Mouse (Mus musculus): ENCODE measurements around the gene Siva1.

The Siva1 gene

DNA sequence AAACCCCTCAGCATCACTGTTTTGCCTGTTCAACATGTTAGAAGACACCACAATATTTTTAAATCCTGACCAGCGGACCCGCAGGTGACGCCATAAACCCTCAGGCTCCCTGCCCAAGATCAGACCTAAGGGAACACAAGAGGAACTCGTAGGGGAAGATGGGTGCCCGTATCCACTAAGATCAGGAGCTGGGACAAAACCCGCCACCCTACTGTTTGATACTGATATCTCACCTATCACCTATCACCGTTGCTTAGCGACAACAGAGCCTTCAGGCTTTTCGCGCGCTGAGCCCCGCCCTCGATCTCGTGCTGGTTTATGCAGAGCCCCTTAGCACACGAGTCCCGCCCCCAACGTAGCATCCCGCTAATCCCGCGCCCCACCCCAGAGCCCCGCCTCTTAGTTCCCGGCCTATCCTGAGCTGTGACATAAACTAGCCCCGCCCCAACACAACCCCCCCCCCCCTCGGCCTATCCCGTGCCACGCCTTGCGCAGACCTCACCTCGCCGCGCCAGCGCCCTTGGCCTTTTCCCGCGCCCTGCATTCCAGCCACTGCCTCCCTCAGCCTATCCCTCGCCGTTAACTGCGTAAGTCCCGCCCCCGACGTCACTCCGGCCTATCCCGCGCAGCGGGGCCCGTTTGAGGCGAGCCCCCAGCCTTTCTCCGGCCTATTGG, at the start of gene Siva1:
Gene Siva1 (plus strand): TSS at position 500 of the 675 bp plus-strand sequence.
- DNase-seq, result peak; percentile 96

DNA sequence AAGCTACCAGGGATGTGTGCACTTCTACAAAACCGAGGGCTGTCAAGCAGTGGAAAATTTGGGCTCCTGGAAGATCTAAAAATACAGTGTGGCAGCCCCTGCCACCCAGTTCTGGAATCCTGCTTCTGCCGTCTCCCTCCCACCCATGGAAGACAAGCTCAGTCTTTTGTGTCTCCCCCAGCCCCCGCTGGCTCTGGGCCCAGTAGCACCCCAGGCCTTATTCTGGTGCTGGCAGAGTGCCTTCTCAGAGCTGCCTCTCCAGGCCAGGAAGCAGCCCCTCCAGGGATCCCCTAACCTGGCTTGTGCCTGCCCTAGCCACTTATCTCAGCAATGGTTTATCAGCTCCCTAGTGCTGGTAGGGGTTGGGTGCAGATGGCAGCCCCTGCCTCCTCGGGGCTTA, 49.5 kb upstream of the Siva1 start:
- DNase-seq, result peak; percentile 56

DNA sequence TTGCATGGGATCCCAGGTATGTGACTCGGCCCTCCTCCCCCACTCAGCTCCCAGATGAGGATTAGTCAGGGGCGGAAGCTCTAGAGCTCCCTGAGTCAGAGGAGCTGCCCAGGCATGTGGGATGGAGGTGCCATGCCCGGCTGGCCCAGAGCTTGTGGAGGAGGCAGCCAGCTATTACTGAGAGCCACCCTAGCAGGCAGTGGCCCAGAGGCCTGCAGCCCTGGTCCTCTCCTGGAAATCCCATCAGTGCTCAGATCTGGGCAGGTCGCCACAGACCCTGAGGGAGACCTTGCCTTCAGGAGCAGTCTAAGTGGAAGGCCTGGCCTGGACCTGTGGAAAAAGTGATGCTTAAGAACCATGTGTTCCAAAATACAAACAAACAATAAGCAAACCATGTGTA, 48.9 kb upstream of the Siva1 start:
- DNase-seq, result no peak

DNA sequence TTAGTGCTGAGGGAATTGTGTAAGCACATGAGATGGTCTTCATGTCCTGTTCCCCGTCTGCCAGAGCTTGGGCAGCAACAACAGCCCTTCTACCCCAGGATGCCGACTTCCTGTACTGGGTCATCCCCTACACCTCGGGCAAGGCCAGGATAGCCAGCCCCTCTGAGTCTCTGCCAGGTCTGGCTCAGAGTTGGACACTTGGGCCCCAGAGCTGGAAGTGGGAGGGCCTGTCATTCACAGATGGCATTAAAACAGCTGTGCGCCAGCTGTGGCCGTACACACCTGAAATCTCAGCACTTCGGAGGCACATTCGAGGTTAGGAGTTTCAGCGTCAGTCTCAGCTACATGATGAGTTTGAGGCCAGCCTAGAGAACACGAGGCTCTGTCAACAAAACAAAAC, 48.0 kb upstream of the Siva1 start:
- no peak for DNase-seq

DNA sequence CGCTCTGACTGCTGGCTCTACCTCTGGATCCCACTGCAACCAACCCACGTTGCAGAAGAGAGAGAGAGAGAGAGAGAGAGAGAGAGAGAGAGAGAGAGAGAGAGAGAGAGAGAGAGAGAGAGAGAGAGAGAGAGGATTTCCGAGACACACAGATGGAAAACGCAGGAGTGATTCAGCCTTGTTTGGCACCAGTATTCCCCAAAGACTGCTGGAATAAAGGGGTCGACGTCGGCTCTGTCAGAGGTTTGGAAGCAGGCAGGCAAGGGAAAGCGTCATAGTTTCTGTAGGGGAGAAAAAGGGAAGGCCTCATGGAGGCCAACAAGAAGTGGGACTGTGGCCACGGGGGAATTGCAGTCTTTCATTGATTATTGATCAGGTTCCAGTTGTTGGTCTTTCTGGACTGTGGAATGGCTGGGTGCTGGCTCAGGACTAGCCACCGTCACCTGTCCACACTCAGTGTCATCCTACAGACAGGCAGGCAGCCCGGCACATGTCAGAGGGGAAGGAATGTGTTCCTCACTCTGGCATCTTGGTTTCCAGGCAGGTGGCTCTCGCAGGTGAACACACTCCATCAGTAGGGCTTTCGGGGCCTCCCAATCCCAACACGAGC, 47.5 kb upstream of the Siva1 start:
- no peak for DNase-seq

DNA sequence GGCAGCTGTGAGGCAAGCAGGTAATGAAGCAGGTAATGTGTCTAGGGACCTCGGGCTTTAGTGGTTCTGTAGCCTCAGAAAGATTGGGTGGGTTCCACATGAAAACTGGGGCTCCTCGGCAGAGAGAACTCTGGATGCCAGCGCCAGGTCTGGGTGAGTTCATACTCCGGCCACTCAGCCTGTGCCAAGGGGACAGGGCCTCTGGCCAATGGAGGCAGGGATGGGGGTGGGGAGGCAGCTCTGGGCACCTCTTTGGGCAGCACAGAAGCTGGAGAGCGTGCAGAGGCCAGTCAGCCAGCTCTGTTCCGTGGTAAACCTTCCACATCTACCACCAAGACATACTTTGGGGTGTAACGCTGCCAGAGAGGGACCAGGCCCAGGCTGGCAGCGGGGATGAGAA, 46.9 kb upstream of the Siva1 start:
- DNase-seq, result no peak

DNA sequence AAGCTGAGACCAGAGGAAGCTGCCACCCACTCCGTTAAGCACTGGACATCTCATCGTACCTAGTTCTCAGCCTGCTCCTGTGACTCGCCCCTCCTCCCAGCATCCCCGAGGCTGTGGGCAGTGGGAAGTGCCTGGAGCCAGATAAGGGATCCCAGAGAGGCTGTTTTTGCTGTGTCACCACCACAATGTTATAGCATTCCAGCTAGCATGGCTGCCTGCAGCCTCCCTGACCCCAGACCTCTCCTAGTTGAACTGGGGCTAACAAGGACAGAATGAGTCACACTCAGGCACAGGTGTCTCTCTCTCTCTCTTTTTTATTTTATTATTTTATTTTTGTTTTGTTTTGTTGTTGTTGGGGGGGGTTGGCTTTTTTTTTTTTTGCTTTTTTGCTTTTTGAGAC, 45.3 kb upstream of the Siva1 start:
- no peak for DNase-seq

DNA sequence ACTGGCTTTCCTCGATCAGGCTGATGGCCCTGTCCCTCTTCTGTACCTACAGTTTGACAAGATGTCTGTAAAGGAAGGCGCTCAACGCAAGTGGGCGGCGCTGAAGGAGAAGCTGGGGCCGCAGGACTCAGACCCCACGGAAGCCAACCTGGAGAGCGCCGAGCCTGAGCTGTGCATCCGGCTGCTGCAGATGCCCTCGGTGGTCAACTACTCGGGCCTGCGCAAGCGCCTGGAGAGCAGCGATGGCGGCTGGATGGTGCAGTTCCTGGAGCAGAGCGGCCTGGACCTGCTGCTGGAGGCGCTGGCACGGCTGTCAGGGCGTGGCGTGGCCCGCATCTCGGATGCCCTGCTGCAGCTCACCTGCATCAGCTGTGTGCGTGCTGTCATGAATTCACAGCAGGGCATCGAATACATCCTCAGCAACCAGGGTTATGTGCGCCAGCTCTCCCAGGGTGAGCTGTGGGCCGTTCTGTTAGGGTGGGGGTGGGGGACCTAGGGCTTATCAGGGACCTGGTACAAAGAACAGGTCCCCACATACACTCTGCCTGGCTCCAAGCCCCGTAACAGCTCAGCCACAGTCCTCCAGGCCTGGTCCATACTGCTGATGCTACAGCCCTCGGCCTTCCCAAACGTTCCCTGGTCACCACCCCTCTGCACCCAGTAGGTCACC, 44.4 kb upstream of the Siva1 start:
- no peak for DNase-seq

DNA sequence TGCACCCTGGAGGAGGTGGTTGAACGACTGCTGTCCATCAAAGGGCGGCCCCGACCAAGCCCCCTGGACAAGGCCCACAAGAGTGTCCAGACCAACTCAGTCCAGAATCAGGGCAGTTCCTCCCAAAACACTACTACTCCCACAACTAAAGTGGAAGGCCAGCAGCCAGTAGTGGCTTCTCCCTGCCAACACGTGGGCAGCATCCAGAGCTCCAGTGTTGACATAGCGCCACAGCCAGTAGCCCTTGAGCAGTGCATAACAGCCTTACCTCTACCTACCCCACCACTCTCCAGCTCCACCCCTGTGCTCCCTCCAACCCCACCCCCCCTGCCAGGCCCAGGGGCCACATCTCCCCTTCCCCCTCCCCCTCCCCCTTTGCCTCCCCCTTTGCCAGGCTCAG, 40.5 kb upstream of the Siva1 start:
- no peak for DNase-seq

DNA sequence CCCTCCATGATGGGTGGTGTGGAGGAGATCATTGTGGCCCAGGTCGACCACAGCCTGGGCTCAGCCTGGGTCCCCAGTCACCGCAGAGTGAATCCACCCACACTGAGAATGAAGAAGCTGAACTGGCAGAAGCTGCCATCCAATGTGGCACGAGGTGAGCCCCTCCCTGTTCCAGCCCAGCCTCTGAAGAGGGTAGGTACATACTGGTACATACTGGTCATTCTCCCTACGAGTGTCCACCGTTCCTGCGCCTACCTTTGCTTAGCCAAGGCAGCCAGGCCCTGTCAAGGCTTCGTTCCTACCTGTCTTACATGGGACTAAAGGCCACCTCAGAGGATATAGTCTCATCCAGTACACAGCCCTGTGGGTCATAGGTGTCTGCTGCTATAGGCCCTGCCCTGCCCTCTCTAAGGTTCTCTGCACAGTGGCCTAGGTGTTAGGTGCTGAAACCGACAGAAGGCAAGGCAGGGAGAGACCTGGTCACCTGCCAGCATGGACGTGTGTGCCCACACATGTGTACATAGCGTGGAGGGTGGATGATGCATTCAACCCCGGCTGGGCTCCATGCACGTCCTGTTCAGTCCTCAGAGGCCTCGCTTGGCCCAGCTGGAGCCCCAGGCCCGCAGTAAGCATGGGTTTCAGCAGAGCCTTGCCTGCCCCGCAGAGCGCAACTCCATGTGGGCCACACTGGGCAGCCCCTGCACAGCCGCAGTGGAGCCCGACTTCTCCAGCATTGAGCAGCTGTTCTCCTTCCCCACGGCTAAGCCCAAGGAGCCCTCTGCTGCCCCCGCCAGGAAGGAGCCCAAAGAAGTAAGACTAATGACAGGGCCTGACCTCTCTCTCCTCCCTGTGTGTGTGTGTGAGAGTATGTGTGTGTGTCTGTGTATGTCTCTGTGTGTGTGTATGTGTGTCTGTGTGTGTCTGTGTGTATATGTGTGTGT, 39.5 kb upstream of the Siva1 start:
- DNase-seq, result no peak

DNA sequence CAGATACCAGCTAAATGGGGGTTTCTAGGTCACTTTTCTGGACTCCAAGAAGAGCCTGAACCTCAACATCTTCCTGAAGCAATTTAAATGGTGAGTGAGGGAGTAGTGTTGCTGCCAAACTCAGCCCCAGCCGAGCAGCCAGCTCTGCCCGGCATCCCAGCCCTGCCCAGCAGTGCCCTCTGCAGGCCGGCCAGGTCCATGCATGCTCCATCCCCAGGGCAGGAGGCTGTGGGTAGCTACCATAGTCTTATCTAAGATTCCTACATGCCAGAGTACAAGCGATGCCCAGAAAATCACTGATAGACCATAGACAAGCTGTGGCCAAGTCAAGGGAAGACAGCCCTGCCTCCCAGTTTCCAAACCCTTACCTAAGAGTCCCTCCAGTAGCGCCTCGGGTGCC, 38.7 kb upstream of the Siva1 start:
- peak; percentile 80 for DNase-seq

DNA sequence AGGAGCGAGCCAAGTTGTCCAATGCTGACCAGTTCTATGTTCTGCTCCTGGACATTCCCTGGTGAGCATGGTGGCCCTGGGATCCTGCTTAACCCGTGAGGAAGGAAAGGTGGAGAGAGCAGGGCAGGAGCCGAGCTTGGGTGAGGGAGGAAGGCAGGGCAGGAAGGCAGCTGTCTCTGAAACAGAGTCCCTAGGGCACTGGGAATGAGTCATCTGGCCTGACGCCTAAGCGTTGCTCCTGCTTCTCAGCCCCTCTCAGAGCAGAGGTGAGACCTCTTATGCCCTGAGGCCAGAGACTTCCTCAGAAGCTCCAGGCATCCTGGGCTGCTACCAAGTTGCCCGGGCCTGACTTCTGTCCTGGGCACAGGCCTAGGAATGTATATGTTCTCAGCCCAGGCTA, 37.5 kb upstream of the Siva1 start:
- no peak for DNase-seq

DNA sequence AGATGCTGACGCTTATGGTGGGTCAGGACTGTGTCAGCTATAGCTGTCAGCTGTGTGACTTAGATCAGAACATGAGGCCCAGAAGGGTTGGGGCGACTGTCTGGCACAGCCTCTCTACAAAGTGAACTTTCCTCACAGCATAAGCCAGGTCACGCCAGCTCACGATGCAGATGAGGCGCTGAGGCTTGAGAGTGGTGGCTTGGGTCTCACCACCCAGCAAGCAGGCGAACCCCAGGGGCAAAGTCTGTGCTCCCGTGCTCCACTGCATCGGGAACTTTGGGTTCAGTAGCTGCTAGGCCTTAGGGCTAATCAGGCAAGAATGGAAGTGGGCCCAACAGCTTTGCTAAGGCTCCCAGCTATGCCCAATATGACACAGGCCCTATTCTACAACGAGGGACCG, 35.4 kb upstream of the Siva1 start:
- no peak for DNase-seq

DNA sequence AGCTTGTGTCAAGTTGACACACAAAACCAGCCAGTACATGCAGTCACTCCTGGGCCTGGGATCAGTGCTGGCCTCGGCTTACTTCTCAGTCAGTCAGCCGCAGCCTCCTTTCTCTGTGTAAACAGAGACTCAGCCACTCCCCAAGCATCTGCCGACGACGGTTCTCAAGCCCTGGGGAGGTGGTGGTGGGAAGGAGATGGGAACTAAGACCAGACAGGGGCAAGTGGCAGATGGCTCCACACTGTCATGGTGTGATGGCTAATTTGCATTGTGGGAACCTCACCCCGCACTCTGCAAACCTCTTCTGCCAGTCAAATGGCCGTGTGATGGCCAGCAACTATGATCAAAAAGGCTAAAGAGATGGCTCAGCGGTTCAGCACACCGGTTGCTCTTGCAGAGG, 27.8 kb upstream of the Siva1 start:
- DNase-seq, result no peak

DNA sequence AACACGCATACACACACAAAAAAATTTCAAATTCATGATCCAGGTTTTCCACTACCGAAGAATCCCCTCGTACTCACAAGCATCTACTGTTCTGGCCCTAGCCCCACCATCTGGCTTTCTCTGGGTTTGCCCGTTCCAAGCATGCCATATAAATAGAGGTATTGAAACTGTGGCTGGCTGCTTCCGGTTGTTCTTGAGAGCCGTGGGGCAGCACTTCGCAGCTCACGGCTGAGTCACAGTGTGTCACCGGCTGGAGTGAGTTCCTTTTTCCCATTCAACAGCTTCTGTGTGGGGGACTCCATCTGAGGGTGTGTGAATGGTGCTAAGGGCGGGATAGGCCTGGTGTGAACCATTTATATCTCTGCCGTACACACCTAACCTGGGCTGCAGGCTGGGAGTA, 27.3 kb upstream of the Siva1 start:
- DNase-seq, result peak; percentile 79

DNA sequence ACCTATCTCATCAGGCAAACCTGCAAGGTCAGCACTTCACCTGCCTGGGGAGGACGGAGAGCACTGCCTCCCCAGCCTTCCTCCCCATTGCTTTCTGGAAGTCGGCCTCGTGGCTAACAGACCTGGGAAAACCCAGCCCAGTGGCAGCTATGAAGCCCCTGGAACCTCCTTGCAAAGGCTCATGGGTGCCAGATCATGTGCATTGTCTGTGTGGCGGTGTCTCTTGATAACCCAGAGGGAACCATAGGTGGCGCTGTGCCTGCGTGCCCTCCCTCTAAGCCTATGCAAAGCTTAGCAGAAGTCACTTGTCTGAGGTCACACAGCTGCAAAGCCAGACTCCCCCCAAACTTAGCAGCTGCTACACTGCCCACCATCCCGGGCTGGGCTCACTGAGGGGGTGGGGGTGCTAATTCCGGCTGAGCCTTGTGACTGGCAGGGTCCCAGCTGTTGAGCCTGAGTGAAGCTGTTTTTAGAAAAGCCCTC, 26.5 kb upstream of the Siva1 start:
- DNase-seq, result peak; percentile 39

DNA sequence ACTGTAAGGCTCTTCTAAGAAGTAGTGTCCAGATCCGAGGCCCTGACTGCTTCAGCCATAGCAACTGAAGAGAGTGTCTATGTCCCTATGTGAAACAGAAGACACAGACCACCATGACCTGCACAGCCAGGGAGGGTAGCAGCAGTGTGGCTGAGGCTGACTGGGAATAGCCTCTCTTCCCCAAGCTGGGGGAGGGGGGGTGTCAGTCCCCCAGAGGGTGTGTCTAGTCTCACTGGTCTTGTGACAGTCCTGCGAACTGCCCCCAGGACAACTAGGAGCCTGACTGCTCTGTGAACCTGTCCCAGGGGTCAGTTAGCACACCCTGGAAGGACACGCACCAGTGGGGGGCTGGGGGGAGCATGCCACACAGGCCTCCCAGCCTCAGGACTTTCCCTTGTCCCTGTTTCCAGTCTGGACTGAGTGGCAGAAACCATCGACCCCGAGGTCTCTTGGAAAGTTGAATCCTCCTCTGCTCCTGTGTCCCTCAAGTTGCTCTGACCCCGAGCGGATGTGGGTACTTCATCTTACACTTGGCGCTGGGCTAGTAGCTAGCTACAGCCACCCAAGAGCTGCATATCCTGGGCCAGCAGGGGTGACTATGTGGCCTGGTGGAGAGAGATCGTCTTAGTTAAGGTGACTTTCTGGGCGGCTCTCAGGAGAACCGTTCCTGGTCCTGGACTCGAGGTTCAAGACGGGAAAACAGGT, 25.3 kb upstream of the Siva1 start:
- no peak for DNase-seq

DNA sequence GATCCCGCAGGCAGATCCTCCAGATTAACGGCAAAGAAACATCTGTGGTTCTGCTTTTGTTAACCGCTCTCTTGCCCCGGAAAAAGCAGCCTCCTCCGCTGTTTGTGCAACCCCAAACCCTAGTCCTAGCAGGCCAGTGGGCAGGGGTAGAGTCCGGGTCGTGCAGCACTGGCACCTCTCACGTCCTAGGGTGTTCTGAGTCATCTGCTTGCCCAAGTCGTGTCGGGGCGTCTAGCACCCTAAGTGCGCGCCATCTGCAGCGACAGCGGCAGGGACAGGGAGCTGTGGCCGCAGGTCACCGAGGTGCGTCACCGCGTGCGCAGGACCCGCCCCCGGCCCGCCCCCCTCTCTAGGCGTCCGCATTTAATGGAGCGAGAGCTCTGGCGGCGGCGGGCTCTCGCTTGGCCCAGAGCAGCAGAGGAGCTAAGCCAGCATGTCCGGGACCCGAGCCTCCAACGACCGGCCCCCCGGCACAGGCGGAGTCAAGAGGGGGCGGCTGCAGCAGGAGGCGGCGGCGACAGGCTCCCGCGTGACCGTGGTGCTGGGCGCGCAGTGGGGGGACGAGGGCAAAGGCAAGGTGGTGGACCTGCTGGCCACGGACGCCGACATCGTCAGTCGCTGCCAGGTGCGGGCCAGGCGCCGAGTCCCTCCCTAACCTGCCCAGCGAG, 24.7 kb upstream of the Siva1 start, which contains the start of gene Adssl1:
Gene Adssl1 (plus strand): TSS at position 360 of the 668 bp plus-strand sequence.
- DNase-seq, result no peak

DNA sequence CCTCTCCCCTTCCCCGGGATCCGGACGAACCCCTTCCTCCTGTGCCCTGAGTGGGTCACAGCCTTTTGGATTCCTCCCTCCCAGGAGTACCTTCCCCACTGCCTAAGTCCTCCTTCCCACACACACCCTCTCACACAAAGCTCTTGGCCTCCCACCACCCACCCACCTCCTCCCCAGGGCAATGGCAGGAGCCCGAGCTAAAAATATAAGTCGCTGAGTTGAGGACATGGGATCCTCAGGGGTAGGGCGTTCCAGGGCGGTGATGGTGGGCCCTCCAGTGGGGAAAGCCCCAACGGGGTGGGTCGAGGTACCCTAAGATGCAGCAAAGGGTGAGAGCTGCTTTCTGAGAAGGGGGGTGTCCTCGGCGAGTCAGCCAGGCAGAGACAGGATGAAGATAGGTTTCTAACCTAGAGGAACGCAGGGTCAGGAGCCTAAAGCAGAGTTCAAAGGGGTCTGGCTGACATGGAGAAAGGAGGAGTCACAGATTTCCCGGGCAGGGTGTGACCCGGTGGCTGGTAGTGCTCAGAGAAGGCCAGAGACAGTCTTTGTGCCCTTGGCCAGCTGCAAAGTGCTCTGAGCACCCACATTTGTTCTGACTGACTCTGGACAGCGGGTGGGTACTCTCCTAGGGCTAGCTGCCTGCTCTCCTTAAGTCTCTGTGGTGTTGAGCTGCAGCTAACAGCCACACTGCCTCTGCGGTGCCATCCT, 24.0 kb upstream of the Siva1 start:
- no peak for DNase-seq

DNA sequence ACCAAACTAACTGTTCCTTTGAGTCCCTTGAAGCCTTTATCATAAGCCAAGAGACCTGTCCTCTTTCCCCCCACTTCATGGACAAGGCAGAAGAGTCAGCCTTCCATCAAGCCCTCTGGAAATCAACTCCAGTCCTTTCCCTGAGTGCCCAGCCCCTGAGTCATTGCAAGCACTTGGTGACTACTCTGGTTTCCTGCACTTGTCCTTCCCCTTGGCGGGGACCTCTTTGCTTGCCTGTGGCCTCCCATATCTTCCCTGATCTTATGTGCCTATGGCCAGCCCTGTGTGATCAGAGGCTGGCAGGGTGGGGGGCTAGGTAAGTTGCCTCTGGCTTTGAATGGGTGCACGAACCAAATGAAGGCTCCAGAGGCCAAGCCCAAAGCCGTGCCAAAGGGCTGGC, 22.6 kb upstream of the Siva1 start:
- no peak for DNase-seq

DNA sequence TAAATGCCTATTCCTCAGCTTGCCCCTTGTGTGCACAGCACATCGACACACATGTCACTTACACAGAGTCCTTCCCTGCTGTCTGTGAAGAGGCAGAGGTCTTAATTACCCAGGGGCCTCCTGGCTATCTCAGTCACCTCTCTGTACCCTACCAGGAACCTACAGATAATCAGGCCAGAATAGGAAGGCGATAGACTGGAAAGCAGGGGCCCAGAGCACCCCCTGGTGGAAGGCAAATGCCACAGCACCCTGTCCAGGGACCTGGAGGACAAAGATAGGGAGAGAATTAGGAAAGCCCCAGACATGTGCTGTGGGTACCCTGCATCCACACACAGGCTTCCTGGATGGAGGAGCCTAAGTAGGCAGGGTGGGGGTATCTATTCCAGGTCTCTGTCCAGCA, 20.7 kb upstream of the Siva1 start:
- DNase-seq, result no peak
